Mouse (Mus musculus): ENCODE results near the gene Sema7a.
A peak's percentile ranks its signal among the peaks of the same experiment; 100 is the strongest.

Sema7a gene

GRCm38 (mm10) chr9:57959886-57960866 lies 20.3 kb downstream of the Sema7a start:
- DNase-seq (ENCODE audit: low spot score in 2 of 2), result no peak

- DNase-seq (ENCODE audit: low spot score in 2 of 2), result no peak
Measured at GRCm38 (mm10) chr9:57961226-57961625, 21.3 kb downstream of the Sema7a start.

- no peak for DNase-seq (ENCODE audit: low spot score in 2 of 2)
Measured at GRCm38 (mm10) chr9:57961863-57962778, 22.2 kb downstream of the Sema7a start.

GRCm38 (mm10) chr9:57963249-57963997 lies 23.5 kb downstream of the Sema7a start:
- DNase-seq (ENCODE audit: low spot score in 2 of 2), result no peak

GRCm38 (mm10) chr9:57963998-57964395 lies 24.1 kb downstream of the Sema7a start:
- no peak for DNase-seq (ENCODE audit: low spot score in 2 of 2)

GRCm38 (mm10) chr9:57964528-57965250 lies 24.8 kb downstream of the Sema7a start:
- no peak for DNase-seq (ENCODE audit: low spot score in 2 of 2)

GRCm38 (mm10) chr9:57965281-57966185 lies 25.6 kb downstream of the Sema7a start:
- no peak for DNase-seq (ENCODE audit: low spot score in 2 of 2)

- DNase-seq (ENCODE audit: low spot score in 2 of 2), result peak in 1 of 2 experiments; percentile 29
Measured at GRCm38 (mm10) chr9:57967237-57967960, 27.5 kb downstream of the Sema7a start.

- DNase-seq (ENCODE audit: low spot score in 2 of 2), result no peak
Measured at GRCm38 (mm10) chr9:57968166-57968771, 28.4 kb downstream of the Sema7a start.

GRCm38 (mm10) chr9:57968783-57969542 lies 29.1 kb downstream of the Sema7a start:
- no peak for DNase-seq (ENCODE audit: low spot score in 2 of 2)

GRCm38 (mm10) chr9:57969736-57970495 lies 30.0 kb downstream of the Sema7a start:
- DNase-seq (ENCODE audit: low spot score in 2 of 2), result no peak

- DNase-seq (ENCODE audit: low spot score in 2 of 2), result no peak
Measured at GRCm38 (mm10) chr9:57971413-57971812, 31.5 kb downstream of the Sema7a start.

GRCm38 (mm10) chr9:57972141-57972591 lies 32.3 kb downstream of the Sema7a start:
- no peak for DNase-seq (ENCODE audit: low spot score in 2 of 2)

- DNase-seq (ENCODE audit: low spot score in 2 of 2), result no peak
Measured at GRCm38 (mm10) chr9:57972776-57973439, 33.0 kb downstream of the Sema7a start.

- DNase-seq (ENCODE audit: low spot score in 2 of 2), result no peak
Measured at GRCm38 (mm10) chr9:57973440-57974066, 33.6 kb downstream of the Sema7a start.

GRCm38 (mm10) chr9:57974221-57974620 lies 34.3 kb downstream of the Sema7a start:
- DNase-seq (ENCODE audit: low spot score in 2 of 2), result no peak

Data from spleen, postnatal 10 days (tissue).